Mouse (Mus musculus): ENCODE measurements at regions not wholly inside any gene's neighbourhood (a gene's known extent, or its start where the extent isn't known, plus 50 kb on each side); places are given as distances from the start of the nearest gene placed in this dataset.

DNA sequence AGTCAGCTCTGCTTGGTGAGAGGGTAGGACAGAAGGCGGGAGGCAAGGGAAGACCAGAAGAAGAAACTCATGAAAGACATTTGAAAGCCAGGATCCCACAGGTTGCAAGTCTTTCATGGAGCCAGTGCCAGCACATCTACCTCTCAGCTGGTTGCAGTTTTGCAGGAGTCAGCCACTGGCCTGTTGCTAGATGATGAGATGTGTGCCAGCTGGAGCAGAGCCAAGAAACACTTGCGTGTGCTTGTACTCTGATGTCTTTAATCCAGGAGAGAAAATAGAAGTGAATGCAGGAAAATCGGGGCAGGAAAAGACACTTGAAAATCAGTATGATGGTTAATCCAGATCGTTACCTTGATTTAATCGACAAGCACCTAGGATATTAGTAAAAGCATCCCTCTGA, 181.9 kb upstream of the Gadl1 start:
- no peak for TF ChIP-seq CTCF (IDR thresholded peaks at IDR 0.05; ENCODE audit: low read depth)
- no peak for TF ChIP-seq EP300 (IDR thresholded peaks at IDR 0.05; ENCODE audit: low read depth)
